Mouse (Mus musculus) heart, adult 2 months (tissue): ENCODE measurements around the gene Pabpc4. TPM values are rescaled to one million over a fixed set of nuclear protein-coding genes. Genes with fewer than 3 reads are reported as not detected.

Source experiments
- DNase-seq, 2 experiments: peaks; one replicate each; pipeline ENCODE4 v3.0.0; 2021
- H3K27ac ChIP-seq: fragments of 200-600 bp; 2 replicates; pipeline ENCODE4 v1.8.1; 2022
- H3K27me3 ChIP-seq: fragments of 200-500 bp; 2 replicates; pipeline ENCODE4 v1.6.1; 2012; ENCODE audit warnings: mild to moderate bottlenecking, low read length, inconsistent platforms, mixed read lengths; ENCODE audit not compliant: control insufficient read depth, insufficient read depth
- H3K36me3 ChIP-seq: fragments of 200-500 bp; 2 replicates; pipeline ENCODE4 v1.6.1; 2012; ENCODE audit warnings: low read length, inconsistent platforms; ENCODE audit not compliant: control insufficient read depth, insufficient read depth
- H3K4me1 ChIP-seq: fragments of 200-500 bp; 2 replicates; pipeline ENCODE4 v1.6.1; 2011; ENCODE audit warnings: low read length; ENCODE audit not compliant: control insufficient read depth, insufficient read depth
- H3K4me3 ChIP-seq: fragments of 200-600 bp; 2 replicates; pipeline ENCODE4 v1.8.1; 2022
- H3K79me2 ChIP-seq: fragments of 200-500 bp; replicated peaks from 2 replicates; pipeline ENCODE4 v1.6.1; 2012; ENCODE audit warnings: mild to moderate bottlenecking, inconsistent platforms, low read length, moderate library complexity, mixed read lengths; ENCODE audit not compliant: control insufficient read depth, insufficient read depth
- H3K9ac ChIP-seq: fragments of 200-500 bp; 2 replicates; pipeline ENCODE4 v1.6.1; 2012; ENCODE audit warnings: low read depth, mild to moderate bottlenecking, control low read depth, inconsistent platforms, low read length, mixed read lengths
- CTCF ChIP-seq: fragments of 200-600 bp; IDR thresholded peaks from 2 replicates; pipeline ENCODE4 v1.8.1; 2022; ENCODE audit warnings: antibody characterized with exemption, mild to moderate bottlenecking, moderate library complexity
- EP300 ChIP-seq: fragments of 200-500 bp; IDR thresholded peaks from 2 replicates; pipeline ENCODE4 v1.6.1; 2011; ENCODE audit warnings: low read depth, low read length, control low read depth; ENCODE audit not compliant: insufficient read depth
- POLR2A ChIP-seq: fragments of 200-500 bp; IDR thresholded peaks from 2 replicates; pipeline ENCODE4 v1.6.1; 2011; ENCODE audit warnings: mild to moderate bottlenecking, low read depth, low read length, control low read depth; ENCODE audit not compliant: insufficient read depth
- WGBS: fragments of 180-500 bp; shearing (Covaris S2); methylation state at CpG from one replicate; pipeline ENCODE4 v1.1.7; 2018; 5-methylcytosine and 5-hydroxymethylcytosine counted together
- intact Hi-C: fragments of 180-260 bp; cut with DNase I; formaldehyde crosslinking; loops from one replicate; pipeline ENCODE4 v1.15.1; 2025
- polyA plus RNA-seq: library from polyadenylated mRNA; depleted of rRNA; stranded (reverse); fragments of >200 nt; gene quantifications from 2 replicates; pipeline ENCODE4 v1.2.3, GENCODE M21; 2012
- total RNA-seq, 2 experiments: library from RNA; stranded (reverse); gene quantifications; 2 replicates each; pipeline ENCODE4 v1.2.3; 2021

Gene Pabpc4
- total and polyA plus RNA-seq, 3 experiments, result 299 to 376 (median 336) TPM

- Histone ChIP-seq H3K79me2 (no peaks in the 10 kb centered on the region), H3K36me3 (no peaks in the 10 kb centered on the region), H3K9ac (no peak overlapping the region), H3K27ac (no peak overlapping the region), H3K4me3 (no peak overlapping the region), H3K27me3 (no peaks in the 10 kb centered on the region), H3K4me1 (peaks cover 13% of the 10 kb centered on the region)
- TF ChIP-seq EP300 (no peak), CTCF (peak; percentile 64)
- DNase-seq, result no peak
- WGBS, result 78% methylated on average over 3 of the region's 3 CpGs
- intact Hi-C loops, result no loop called here
These were observed 38.8 kb upstream of the Pabpc4 start for GRCm38 (mm10) chr4:123223309-123223708.

- peak; percentile 63 to 79 for DNase-seq
- Histone ChIP-seq H3K79me2 (no peaks in the 10 kb centered on the region), H3K27me3 (no peaks in the 10 kb centered on the region), H3K36me3 (no peaks in the 10 kb centered on the region), H3K4me1 (peaks cover 14% of the 10 kb centered on the region), H3K4me3 (no peak overlapping the region), H3K27ac (no peak overlapping the region; the same call in 1 of the 2 replicates), H3K9ac (no peak overlapping the region)
- no peak for TF ChIP-seq CTCF
- TF ChIP-seq EP300, result peak; percentile 77; the same call in 1 of the 2 replicates
- TF ChIP-seq POLR2A, result 0 out of 2 replicates have a peak, but pooled peaks have one; percentile 11
- WGBS, result 39% methylated on average over 10 of the region's 10 CpGs
- intact Hi-C loops, result no loop called here
These were observed 36.3 kb upstream of the Pabpc4 start for GRCm38 (mm10) chr4:123225718-123226403.

- TF ChIP-seq POLR2A (no peak), EP300 (no peak), CTCF (no peak)
- WGBS, result 21% methylated on average over 4 of the region's 4 CpGs
- Histone ChIP-seq H3K27ac (peak overlapping the region; percentile 52), H3K36me3 (no peaks in the 10 kb centered on the region), H3K79me2 (no peaks in the 10 kb centered on the region), H3K4me1 (peaks cover 14% of the 10 kb centered on the region), H3K9ac (no peak overlapping the region), H3K4me3 (no peak overlapping the region), H3K27me3 (no peaks in the 10 kb centered on the region)
- intact Hi-C loops, result no loop called here
- peak; percentile 75 to 85 for DNase-seq
These were observed 34.4 kb upstream of the Pabpc4 start for GRCm38 (mm10) chr4:123227707-123228106.

GRCm38 (mm10) chr4:123228270-123228669 lies 33.9 kb upstream of the Pabpc4 start:
- Histone ChIP-seq H3K36me3 (no peaks in the 10 kb centered on the region), H3K27me3 (no peaks in the 10 kb centered on the region), H3K79me2 (no peaks in the 10 kb centered on the region), H3K27ac (peak overlapping the region; percentile 52), H3K4me3 (no peak overlapping the region), H3K9ac (no peak overlapping the region), H3K4me1 (peaks cover 18% of the 10 kb centered on the region)
- TF ChIP-seq CTCF (no peak), POLR2A (0 out of 2 replicates have a peak, but pooled peaks have one; percentile 20), EP300 (peak; percentile 99)
- 25% methylated on average over 2 of the region's 2 CpGs for WGBS
- intact Hi-C loops, result no loop called here
- DNase-seq, result peak; percentile 79 to 86

- peak; percentile 66 to 73 for DNase-seq
- Histone ChIP-seq H3K9ac (no peak overlapping the region), H3K27ac (peak overlapping the region; percentile 52), H3K79me2 (no peaks in the 10 kb centered on the region), H3K36me3 (no peaks in the 10 kb centered on the region), H3K27me3 (no peaks in the 10 kb centered on the region), H3K4me1 (peaks cover 18% of the 10 kb centered on the region), H3K4me3 (no peak overlapping the region)
- intact Hi-C loops, result no loop called here
- 71% methylated on average over 11 of the region's 11 CpGs for WGBS
- TF ChIP-seq CTCF, result no peak
- TF ChIP-seq POLR2A, result no peak
- no peak for TF ChIP-seq EP300
These were observed 33.0 kb upstream of the Pabpc4 start for GRCm38 (mm10) chr4:123229166-123229565.

- DNase-seq, result no peak
- H3K27ac ChIP-seq, result no peak overlapping the region
- no peaks in the 10 kb centered on the region for H3K36me3 ChIP-seq
- WGBS, result 62% methylated on average over 3 of the region's 3 CpGs
- no peaks in the 10 kb centered on the region for H3K79me2 ChIP-seq
- peaks cover 17% of the 10 kb centered on the region for H3K4me1 ChIP-seq
- TF ChIP-seq POLR2A, result no peak
- TF ChIP-seq EP300, result no peak
- TF ChIP-seq CTCF, result no peak
- H3K4me3 ChIP-seq, result no peak overlapping the region
- no peak overlapping the region; the same call in 1 of the 2 replicates for H3K9ac ChIP-seq
- H3K27me3 ChIP-seq, result no peaks in the 10 kb centered on the region
- intact Hi-C loops, result no loop called here
These were observed 29.3 kb upstream of the Pabpc4 start for GRCm38 (mm10) chr4:123232841-123233240.
